Mouse (Mus musculus) hindbrain, embryonic 14.5 days (tissue): Measurements from ENCODE around the gene Zfp185. TPM values are rescaled to one million over a fixed set of nuclear protein-coding genes. Genes with fewer than 3 reads are reported as not detected.

Experiments used
- ATAC-seq: fragments of 200-750 bp; cut with Nextera tagmentation; 2 replicates; pipeline ENCODE4 v1.8.0; 2017; ENCODE audit warnings: moderate number of reproducible peaks, mild to moderate bottlenecking, moderate TSS enrichment, moderate library complexity; ENCODE audit not compliant: low FRiP score
- DNase-seq: peaks from one replicate; pipeline ENCODE4 v3.0.0-alpha.2; 2015; ENCODE audit warnings: low spot score
- H3K27ac ChIP-seq: fragments of 300-500 bp; sonication (generic); 2 replicates; pipeline ENCODE4 v1.5.1; 2014; ENCODE audit warnings: mild to moderate bottlenecking, moderate library complexity
- H3K27me3 ChIP-seq: fragments of 300-500 bp; sonication (generic); 2 replicates; pipeline ENCODE4 v1.6.1; 2014; ENCODE audit warnings: mild to moderate bottlenecking, low read length, mixed read lengths; ENCODE audit not compliant: control insufficient read depth, insufficient read depth
- H3K36me3 ChIP-seq: fragments of 300-500 bp; sonication (generic); replicated peaks from 2 replicates; pipeline ENCODE4 v1.6.1; 2014; ENCODE audit not compliant: control insufficient read depth, insufficient read depth
- H3K4me1 ChIP-seq: fragments of 300-500 bp; sonication (generic); replicated peaks from 2 replicates; pipeline ENCODE4 v1.6.1; 2014; ENCODE audit warnings: antibody characterized with exemption, low read length, mixed read lengths; ENCODE audit not compliant: control insufficient read depth, insufficient read depth
- H3K4me2 ChIP-seq: fragments of 300-500 bp; sonication (generic); replicated peaks from 2 replicates; pipeline ENCODE4 v1.6.1; 2014; ENCODE audit warnings: mild to moderate bottlenecking, moderate library complexity
- H3K4me3 ChIP-seq: fragments of 300-500 bp; sonication (generic); replicated peaks from 2 replicates; pipeline ENCODE4 v1.5.1; 2014; ENCODE audit warnings: mild to moderate bottlenecking, low read length
- H3K9ac ChIP-seq: fragments of 300-500 bp; sonication (generic); 2 replicates; pipeline ENCODE4 v1.6.1; 2014
- H3K9me3 ChIP-seq: fragments of 300-500 bp; sonication (generic); 2 replicates; pipeline ENCODE4 v1.6.1; 2016; ENCODE audit warnings: low read length; ENCODE audit not compliant: control insufficient read depth
- WGBS: fragments of 180-500 bp; shearing (Covaris S2); extraction: QIAGEN DNeasy Blood & Tissue Kit; methylation state at CpG from one replicate; pipeline ENCODE4 v1.1.7; 2014; 5-methylcytosine and 5-hydroxymethylcytosine counted together
- polyA plus RNA-seq: library from polyadenylated mRNA; unstranded; fragments of >200 nt; fragmentation: Nextera tagmentation; extraction: Ambion mirVana; gene quantifications from 2 replicates; pipeline ENCODE4 v1.2.1, GENCODE M21; 2014

The Zfp185 gene
- polyA plus RNA-seq, result 1.2 and 1.4 TPM in 2 replicates

DNA sequence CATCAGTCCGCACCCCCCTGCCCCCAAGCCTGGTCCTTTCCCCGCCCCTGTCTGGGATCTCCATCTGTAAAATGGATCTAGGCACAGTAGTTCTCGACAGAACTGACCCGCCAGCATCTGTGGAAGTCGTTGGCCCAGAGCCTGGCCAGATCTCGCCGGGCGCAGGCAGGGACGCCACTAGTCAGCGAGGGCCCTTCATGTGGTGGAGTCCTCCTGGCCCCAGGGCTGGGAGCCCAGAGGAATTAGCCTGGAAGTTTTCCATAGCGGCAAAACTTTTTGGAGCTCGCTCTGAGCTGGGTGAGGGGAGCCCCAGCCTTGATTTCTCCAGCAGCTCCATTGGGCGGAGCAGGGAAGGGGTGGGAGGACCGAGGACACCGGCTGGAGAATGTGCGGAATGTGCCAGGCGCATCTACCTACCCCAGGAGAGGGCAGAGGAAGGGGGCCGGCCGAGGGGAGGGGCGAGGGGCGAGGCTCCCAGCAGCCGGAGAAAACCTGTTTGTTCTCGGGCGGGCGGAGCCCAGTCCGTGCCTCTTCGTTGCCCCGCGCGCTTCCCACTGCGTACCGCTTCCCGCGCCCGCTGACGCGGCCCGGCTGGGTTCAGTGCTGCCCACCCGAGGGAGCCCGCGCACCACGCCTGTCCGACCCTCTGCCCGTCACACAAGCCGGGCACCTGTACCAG is at the start of gene Zfp185:
Zfp185 (plus strand) TSS at position 499 of the 679 bp plus-strand sequence.
- H3K9me3 ChIP-seq, result no peaks in the 10 kb centered on the region
- peak within 1 kb of the TSS; percentile 51 for H3K4me2 ChIP-seq
- peak; percentile 64 for ATAC-seq
- H3K36me3 ChIP-seq, result no peaks in the 10 kb centered on the region
- no peak within 1 kb of the TSS for H3K9ac ChIP-seq
- H3K4me1 ChIP-seq, result no peaks in the 10 kb centered on the region
- peak within 1 kb of the TSS; percentile 33 for H3K4me3 ChIP-seq
- no peak for DNase-seq
- 21% methylated on average over 23 of the region's 45 CpGs for WGBS
- H3K27me3 ChIP-seq, result peaks cover 14% of the 10 kb centered on the region
- H3K27ac ChIP-seq, result no peak within 1 kb of the TSS

- Histone ChIP-seq H3K4me1 (no peaks in the 10 kb centered on the region), H3K9me3 (no peaks in the 10 kb centered on the region), H3K27me3 (no peaks in the 10 kb centered on the region), H3K27ac (no peak overlapping the region), H3K36me3 (peaks cover 20% of the 10 kb centered on the region; the same call in 1 of the 2 replicates), H3K9ac (no peak overlapping the region), H3K4me2 (no peak overlapping the region), H3K4me3 (no peak overlapping the region)
- ATAC-seq, result no peak
- WGBS, result 82% methylated on average over 4 of the region's 4 CpGs
- DNase-seq, result no peak
Observed at GRCm38 (mm10) chrX:72953464-72953863, 33.7 kb upstream of the Zfp185 start.

GRCm38 (mm10) chrX:72956486-72956885 is 30.7 kb upstream of the Zfp185 start:
- peaks cover 15% of the 10 kb centered on the region; the same call in 1 of the 2 replicates for H3K36me3 ChIP-seq
- 91% methylated on average over 4 of the region's 4 CpGs for WGBS
- H3K27me3 ChIP-seq, result no peaks in the 10 kb centered on the region
- H3K4me2 ChIP-seq, result no peak overlapping the region
- ATAC-seq (no peak), DNase-seq (no peak)
- no peaks in the 10 kb centered on the region for H3K9me3 ChIP-seq
- H3K27ac ChIP-seq, result no peak overlapping the region
- H3K4me3 ChIP-seq, result no peak overlapping the region
- H3K4me1 ChIP-seq, result no peaks in the 10 kb centered on the region
- no peak overlapping the region for H3K9ac ChIP-seq

DNA sequence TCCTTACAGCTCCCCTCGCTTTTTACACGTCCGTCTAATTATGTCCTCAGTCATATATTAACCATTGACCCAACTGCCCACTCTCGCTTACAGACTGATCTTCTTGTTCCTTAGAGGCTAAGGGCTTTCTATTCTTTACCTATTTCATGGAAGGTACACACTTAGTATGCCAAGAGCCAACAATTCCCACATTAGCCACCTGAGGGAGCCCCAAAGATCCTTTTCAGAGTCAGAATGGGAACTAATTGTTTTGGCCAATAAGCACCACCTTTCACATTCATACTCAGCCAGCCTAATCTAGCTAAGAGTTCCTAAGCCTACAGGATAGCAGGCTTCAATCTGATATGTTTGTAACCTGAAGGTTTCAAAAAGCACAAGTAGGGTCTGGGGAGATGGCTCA is 26.7 kb upstream of the Zfp185 start:
- Histone ChIP-seq H3K4me3 (no peak overlapping the region), H3K9me3 (no peaks in the 10 kb centered on the region), H3K4me1 (no peaks in the 10 kb centered on the region), H3K9ac (no peak overlapping the region), H3K27ac (no peak overlapping the region), H3K4me2 (no peak overlapping the region), H3K36me3 (peaks cover 15% of the 10 kb centered on the region; the same call in 1 of the 2 replicates), H3K27me3 (no peaks in the 10 kb centered on the region)
- ATAC-seq (no peak), DNase-seq (peak; percentile 24)
- WGBS, result 87% methylated on average over 4 of the region's 4 CpGs

DNA sequence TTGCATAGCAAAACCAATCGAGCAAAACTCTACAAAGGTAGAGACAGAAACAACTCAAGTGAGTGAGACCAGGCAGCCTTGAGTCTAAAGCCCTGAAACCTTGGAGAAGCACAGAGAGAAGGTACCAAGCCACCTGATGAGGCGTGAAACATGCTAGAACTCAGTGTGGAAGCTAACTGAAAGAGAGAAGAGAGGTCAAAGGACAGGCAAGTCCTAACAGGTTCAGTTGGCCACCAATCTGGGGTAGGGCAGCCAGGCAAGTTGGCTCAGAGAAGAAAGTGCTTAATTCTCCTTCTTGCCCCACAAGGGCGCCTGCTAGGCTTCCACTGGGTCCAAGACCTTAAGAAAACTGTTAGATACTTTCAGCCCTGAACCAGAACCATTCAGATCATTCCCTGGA is 25.6 kb upstream of the Zfp185 start:
- no peaks in the 10 kb centered on the region for H3K4me1 ChIP-seq
- no peak overlapping the region for H3K4me2 ChIP-seq
- H3K36me3 ChIP-seq, result peaks cover 10% of the 10 kb centered on the region; the same call in 1 of the 2 replicates
- 85% methylated on average over 3 of the region's 3 CpGs for WGBS
- H3K9ac ChIP-seq, result no peak overlapping the region
- H3K27me3 ChIP-seq, result no peaks in the 10 kb centered on the region
- DNase-seq, result no peak
- no peak for ATAC-seq
- H3K9me3 ChIP-seq, result no peaks in the 10 kb centered on the region
- no peak overlapping the region for H3K27ac ChIP-seq
- no peak overlapping the region for H3K4me3 ChIP-seq

DNA sequence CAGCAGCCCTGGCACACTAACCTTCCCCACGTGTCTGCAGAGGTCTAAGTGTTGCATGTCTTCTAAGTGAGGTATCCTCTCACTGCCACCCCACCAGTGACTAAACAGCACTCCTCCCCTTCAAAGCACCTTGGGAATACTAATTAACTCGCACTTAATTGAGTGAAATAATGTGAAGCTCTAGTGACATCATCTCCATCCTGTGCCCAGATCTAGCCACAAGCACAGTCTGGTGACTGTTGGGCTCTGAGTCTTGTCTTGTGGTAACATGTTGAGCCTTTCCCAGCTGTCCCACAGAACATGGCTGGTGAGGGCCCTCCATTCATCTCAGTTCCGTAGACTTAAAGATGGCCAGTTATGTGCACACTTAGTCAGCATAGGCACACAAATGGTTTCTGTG is 24.4 kb upstream of the Zfp185 start:
- no peak for ATAC-seq
- Histone ChIP-seq H3K27me3 (no peaks in the 10 kb centered on the region), H3K4me1 (no peaks in the 10 kb centered on the region), H3K9me3 (no peaks in the 10 kb centered on the region), H3K27ac (no peak overlapping the region), H3K9ac (no peak overlapping the region), H3K4me3 (no peak overlapping the region), H3K4me2 (no peak overlapping the region), H3K36me3 (0 out of 2 replicates have a peak, but pooled peaks cover 3% of the 10 kb centered on the region)
- 68% methylated on average over 3 of the region's 3 CpGs for WGBS
- DNase-seq, result no peak

DNA sequence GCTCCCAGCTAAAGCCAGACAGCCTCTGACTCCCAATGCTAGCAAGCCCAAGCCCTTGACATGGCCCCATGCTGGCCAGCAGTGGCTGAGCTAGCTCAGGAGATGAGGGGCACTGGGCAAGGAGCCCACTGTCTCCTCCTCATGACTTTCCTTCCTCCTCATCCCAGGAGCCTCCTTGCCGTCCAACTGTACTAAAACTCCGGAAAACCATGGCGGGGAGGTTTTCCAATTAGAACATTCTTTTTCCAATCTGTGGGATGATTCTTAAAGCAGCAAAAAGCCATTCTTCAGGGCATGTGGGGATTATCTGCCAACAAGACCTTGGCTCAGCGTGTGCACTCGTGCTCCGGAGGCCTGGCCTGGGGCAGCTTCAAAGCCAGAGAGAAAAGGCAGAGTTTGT is 4.3 kb upstream of the Zfp185 start:
- no peak for ATAC-seq
- Histone ChIP-seq H3K36me3 (no peaks in the 10 kb centered on the region), H3K9me3 (no peaks in the 10 kb centered on the region), H3K4me3 (no peak overlapping the region), H3K9ac (no peak overlapping the region), H3K4me1 (no peaks in the 10 kb centered on the region), H3K27me3 (peaks cover 11% of the 10 kb centered on the region), H3K4me2 (no peak overlapping the region), H3K27ac (no peak overlapping the region)
- no peak for DNase-seq
- 87% methylated on average over 6 of the region's 6 CpGs for WGBS

DNA sequence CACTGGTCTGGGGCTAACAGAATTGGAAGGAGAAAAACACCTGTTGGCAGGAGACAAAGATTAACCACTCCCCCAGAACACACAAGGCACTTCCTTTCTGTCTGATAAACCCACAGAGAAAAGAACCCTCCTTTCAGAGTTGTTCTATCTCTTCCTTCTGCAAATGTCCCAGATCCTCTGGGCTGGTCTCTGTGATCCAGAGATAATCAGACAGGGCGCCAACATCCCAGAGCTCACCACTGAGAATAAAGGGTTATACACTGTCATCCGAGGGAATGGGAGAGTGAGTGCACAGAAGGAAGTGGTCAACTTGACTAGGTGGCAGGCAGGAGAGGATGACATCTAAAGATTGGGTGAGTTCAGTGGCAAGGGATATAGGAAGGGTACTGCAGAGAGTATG is 1.5 kb upstream of the Zfp185 start:
- H3K36me3 ChIP-seq, result no peaks in the 10 kb centered on the region
- no peak overlapping the region for H3K27ac ChIP-seq
- no peak overlapping the region for H3K4me3 ChIP-seq
- ATAC-seq, result no peak
- H3K9me3 ChIP-seq, result no peaks in the 10 kb centered on the region
- no peaks in the 10 kb centered on the region for H3K4me1 ChIP-seq
- no peak for DNase-seq
- 87% methylated on average over 2 of the region's 2 CpGs for WGBS
- H3K4me2 ChIP-seq, result no peak overlapping the region
- no peak overlapping the region for H3K9ac ChIP-seq
- H3K27me3 ChIP-seq, result peaks cover 14% of the 10 kb centered on the region

GRCm38 (mm10) chrX:72987520-72987905 is 374 bp downstream of the Zfp185 start:
- Histone ChIP-seq H3K4me3 (peak overlapping the region; percentile 33), H3K4me2 (peak overlapping the region; percentile 51), H3K27ac (no peak overlapping the region), H3K27me3 (peaks cover 14% of the 10 kb centered on the region), H3K9me3 (no peaks in the 10 kb centered on the region), H3K9ac (no peak overlapping the region), H3K36me3 (no peaks in the 10 kb centered on the region), H3K4me1 (no peaks in the 10 kb centered on the region)
- 29% methylated on average over 14 of the region's 14 CpGs for WGBS
- DNase-seq (no peak), ATAC-seq (no peak)

GRCm38 (mm10) chrX:72988431-72988830 is 1.3 kb downstream of the Zfp185 start:
- DNase-seq, result no peak
- no peak for ATAC-seq
- 90% methylated on average over 3 of the region's 3 CpGs for WGBS
- Histone ChIP-seq H3K9ac (no peak overlapping the region), H3K27me3 (peaks cover 14% of the 10 kb centered on the region), H3K4me1 (no peaks in the 10 kb centered on the region), H3K9me3 (no peaks in the 10 kb centered on the region), H3K4me3 (no peak overlapping the region), H3K4me2 (no peak overlapping the region), H3K27ac (no peak overlapping the region), H3K36me3 (no peaks in the 10 kb centered on the region)
